Mouse (Mus musculus): ENCODE data around the gene Osbpl10.

DNA sequence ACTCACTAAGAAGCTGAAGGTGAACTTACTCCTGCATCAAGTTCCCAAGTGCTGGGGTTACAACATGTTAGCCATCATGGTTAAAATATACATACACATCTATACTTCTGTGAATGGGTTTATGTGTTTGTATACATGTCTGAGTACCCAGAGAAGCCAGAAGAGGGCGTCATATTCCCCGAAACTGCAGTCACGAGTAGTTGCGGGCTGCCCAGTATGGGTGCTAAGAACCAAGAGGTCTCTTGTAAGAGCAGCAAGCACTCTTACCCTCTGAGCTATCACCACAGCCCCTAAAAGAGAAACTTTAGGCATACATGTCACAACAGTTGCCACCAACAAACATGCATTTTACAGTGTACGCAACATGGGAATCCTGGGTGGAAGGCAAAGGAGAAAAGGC lies 261.5 kb downstream of the Osbpl10 start:
- TF ChIP-seq GATA1 (IDR thresholded peaks at IDR 0.05; ENCODE audit: borderline replicate concordance, low read length) (no peak), FLI1 (IDR thresholded peaks at IDR 0.05; ENCODE audit: low read length) (no peak)
